Mouse (Mus musculus): ENCODE data around the gene Mapk7.

Gene Mapk7

DNA sequence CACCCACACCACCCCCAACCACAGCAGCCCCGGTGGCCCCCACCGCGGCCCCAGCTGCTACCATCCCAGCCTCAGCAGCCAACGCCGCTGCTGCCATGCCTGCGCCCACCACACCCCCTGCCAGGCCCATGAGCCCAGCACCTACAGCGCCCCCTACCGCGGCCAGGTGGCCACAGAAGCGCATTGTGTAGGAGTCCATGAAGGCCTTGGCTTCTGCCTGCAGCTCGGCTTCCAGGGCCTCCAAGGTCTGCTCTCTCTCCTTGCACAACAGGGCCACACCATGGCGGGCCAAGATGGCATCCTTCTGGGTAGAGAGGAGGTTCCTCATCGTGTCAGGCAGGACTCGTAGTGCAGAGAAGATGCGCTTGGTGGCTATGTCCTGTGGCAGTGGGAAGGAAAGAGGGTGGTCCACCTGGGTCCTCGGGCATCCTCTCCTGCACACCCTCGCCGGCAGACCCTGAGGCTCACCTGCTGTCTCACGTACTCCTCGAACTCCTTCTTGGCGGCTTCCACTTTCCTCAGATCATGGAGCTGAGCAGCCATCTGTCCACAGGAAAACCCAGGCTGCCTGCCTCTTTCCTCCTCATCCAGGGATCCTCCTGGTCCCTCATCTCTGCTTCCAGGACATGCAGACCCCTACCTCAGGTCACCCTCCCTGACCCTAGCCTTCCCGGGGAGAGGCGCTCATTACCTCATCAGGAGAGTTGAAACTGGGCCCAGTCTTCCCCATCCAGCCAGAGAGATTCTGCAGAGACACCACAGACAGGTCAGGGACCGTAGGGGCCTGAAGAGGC, 44.5 kb downstream of the Mapk7 start:
- peak; percentile 73 to 79 for DNase-seq

DNA sequence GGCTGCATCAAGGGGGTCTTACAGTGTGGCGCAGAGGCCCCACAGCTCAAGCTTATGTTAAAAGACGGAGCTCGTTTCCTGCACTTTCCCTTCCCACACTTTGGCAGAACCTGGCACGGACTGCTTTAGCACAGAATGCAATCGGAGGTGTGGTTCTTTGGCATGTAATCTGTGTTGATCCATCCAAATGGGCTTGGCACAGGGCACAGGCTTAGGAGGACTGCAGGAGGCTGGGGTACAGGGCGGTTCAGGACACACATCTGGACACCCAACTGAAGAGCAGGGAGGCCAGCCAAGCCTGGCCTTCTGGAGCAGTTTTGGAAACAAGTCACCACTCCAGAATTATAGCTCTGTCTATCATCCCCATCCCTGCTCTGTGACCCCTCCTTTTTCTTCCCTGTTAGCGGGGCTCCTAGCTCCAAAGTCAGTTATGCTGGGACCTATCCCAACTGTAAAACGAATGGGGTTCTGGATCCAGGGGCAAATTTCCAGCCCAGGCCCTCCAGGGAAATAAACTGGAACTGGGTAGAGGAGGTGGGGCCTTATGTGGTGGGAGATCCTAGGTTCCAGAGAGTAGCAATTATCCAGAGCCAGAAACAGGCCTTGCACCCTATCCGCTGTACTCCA, 45.5 kb downstream of the Mapk7 start:
- DNase-seq: peak; percentile 86 to 90

DNA sequence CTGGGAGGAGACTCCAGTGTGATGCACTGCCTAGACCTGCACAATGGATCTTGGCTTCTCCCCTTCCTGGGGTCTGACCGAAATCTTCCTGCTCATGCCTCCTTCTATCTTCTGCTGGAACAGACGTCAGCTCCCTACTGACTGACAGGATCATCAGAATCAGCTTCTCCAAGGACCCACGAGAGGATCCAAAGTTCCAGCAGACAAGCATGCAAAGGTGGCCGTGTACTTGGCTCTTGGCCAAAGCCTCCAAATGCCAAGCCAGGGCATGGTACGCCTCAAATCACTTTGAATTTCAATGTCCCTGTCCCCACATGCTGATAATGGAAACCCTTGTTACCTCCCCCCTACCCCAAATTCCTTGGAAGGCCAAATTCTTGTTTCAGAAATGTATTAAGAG, 46.2 kb downstream of the Mapk7 start:
- peak; percentile 92 to 93 for DNase-seq

DNA sequence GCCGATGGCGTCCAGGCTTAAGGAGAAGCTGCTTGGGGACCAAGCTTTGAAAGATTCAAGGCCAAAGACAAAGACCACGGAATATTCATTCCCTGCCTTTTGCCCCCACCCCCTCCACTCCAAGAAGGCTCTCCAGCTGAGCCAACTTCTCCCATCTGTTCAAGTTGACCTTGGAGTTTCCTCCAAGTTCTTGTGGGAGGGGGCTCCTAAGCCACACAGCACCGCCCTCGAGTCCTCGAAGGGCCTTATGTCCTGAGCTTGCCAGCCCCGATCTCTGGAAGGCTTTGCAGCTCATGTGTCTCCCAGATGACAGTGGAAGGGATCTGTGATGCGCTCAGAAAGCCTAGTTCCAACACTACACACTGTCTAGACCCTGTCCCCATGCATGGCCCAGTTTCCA, 46.9 kb downstream of the Mapk7 start:
- peak; percentile 36 to 56 for DNase-seq

DNA sequence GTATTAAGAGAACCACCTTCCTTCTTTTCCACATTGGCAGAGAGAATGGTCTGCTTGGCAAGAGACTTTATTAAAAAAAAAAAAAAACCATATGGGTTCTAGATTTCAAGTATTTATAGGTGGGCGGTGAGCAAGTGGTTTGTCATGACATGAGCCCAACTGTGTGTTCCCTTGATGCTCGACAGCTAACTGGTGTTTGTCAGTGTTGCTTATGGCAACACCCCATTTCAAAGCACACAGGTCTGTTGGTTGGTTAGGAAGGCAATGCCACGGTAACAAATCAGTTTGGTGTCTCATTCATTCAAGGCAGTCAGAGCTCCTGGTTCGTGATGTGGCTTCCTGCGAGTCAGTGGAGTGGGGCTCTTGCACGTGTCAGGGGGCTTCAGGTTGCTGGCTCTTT, 50.4 kb downstream of the Mapk7 start:
- DNase-seq: no peak

DNA sequence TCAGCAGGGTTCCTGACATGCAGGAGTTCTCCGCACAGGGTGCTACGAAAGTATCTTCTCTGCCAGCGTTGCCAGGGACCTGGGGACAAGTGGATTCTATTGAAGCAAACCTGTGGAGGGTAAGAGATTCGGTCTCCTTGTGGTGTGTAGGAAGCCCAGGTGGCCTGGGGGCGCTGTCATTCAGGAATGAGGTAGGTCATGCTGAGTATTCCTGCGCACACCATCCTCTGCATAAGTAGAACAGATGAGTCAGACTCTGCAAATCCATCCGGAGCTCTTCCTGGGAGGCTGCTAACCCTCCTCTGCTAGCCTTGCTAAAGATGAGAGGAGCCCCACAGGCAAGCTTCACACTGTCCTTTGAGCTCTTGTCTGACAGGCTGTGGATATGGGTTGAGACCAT, 52.5 kb downstream of the Mapk7 start:
- DNase-seq: no peak

DNA sequence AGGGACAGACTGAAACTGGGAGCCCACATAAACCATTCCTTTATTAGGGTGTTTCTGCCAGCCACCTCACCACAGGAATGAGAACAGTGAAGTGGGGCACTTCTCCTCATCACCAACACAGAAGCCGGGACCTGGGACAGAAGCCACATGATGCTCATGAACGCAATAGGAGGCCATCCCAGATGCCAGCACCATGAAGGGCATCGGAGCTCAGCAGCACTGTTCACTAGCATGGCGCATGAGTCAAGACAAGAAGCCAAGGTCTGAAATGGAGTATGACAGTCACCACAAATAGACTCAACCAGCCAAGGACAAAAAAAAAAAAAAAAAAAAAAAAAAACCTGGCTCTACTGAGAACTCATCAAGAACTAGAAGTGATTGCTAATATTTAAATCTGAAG, 53.8 kb downstream of the Mapk7 start:
- DNase-seq: no peak

DNA sequence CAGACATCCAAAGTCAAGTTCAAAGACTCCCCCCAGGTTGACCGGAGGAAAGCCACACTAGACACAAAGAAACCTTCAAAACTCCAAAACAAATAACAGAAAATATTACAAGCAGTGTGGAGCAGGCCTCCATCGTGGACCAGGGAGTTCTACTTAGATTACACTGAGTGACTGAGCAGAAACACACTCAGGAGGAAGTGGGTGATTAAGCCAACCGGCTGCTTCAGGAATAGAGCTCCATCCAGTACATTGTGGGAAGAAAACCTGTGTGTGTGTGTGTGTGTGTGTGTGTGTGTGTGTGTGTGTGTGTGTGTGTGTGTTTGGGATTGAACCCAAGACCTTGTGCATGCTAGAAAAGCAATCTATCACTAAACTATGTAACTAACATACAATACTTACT, 55.0 kb downstream of the Mapk7 start:
- DNase-seq: no peak

Measured in cerebellum, postnatal 14 days (tissue).